Mouse (Mus musculus) liver, adult 2 months (tissue): ENCODE measurements around the gene Ephb2. TPM values are rescaled to one million over a fixed set of nuclear protein-coding genes. Genes with fewer than 3 reads are reported as not detected.
A peak's percentile ranks its signal among the peaks of the same experiment; 100 is the strongest.

Experiments used
- DNase-seq: peaks from one replicate; pipeline ENCODE4 v3.0.0-alpha.2; 2011; ENCODE audit warnings: low read depth, low spot score; ENCODE audit errors: extremely low read depth
- H3K27ac ChIP-seq: fragments of 200-500 bp; replicated peaks from 2 replicates; pipeline ENCODE4 v1.5.1; 2012; ENCODE audit warnings: low read depth, mild to moderate bottlenecking, control low read depth, inconsistent platforms, low read length; ENCODE audit not compliant: insufficient read depth
- H3K27me3 ChIP-seq: fragments of 200-500 bp; 2 replicates; pipeline ENCODE4 v1.6.1; 2012; ENCODE audit warnings: mild to moderate bottlenecking, moderate library complexity, low read length, inconsistent platforms; ENCODE audit not compliant: control insufficient read depth, insufficient read depth
- H3K36me3 ChIP-seq: fragments of 200-500 bp; 2 replicates; pipeline ENCODE4 v1.6.1; 2012; ENCODE audit warnings: low read length, inconsistent platforms; ENCODE audit not compliant: control insufficient read depth, insufficient read depth
- H3K4me1 ChIP-seq: fragments of 200-500 bp; 2 replicates; pipeline ENCODE4 v1.6.1; 2011; ENCODE audit warnings: low read length; ENCODE audit not compliant: control insufficient read depth, insufficient read depth
- H3K4me3 ChIP-seq: fragments of 200-500 bp; 2 replicates; pipeline ENCODE4 v1.5.1; 2011; ENCODE audit warnings: low read depth, mild to moderate bottlenecking, control low read depth, low read length, moderate library complexity; ENCODE audit not compliant: insufficient read depth
- H3K79me2 ChIP-seq: fragments of 200-500 bp; 2 replicates; pipeline ENCODE4 v1.6.1; 2012; ENCODE audit warnings: inconsistent platforms, mild to moderate bottlenecking, low read length, moderate library complexity; ENCODE audit not compliant: control insufficient read depth, insufficient read depth
- H3K9ac ChIP-seq: fragments of 200-500 bp; 2 replicates; pipeline ENCODE4 v1.6.1; 2012; ENCODE audit warnings: low read depth, mild to moderate bottlenecking, control low read depth, inconsistent platforms, low read length
- CTCF ChIP-seq: fragments of 200-500 bp; IDR thresholded peaks from 2 replicates; pipeline ENCODE4 v1.5.1; 2011; ENCODE audit warnings: low read depth, low read length, control low read depth
- POLR2A ChIP-seq: fragments of 200-500 bp; IDR thresholded peaks from 2 replicates; pipeline ENCODE4 v1.6.1; 2011; ENCODE audit warnings: low read length, control low read depth; ENCODE audit not compliant: insufficient read depth; ENCODE audit errors: extremely low read depth
- WGBS: fragments of 180-500 bp; shearing (Covaris S2); methylation state at CpG from one replicate; pipeline ENCODE4 v1.1.7; 2018; 5-methylcytosine and 5-hydroxymethylcytosine counted together
- polyA plus RNA-seq: library from polyadenylated mRNA; depleted of rRNA; stranded (reverse); fragments of >200 nt; gene quantifications from 2 replicates; pipeline ENCODE4 v1.2.3, GENCODE M21; 2012
- total RNA-seq: library from RNA; depleted of rRNA; stranded (reverse); fragments of >200 nt; gene quantifications from 2 replicates; pipeline ENCODE4 v1.2.3, GENCODE M21; 2014

Gene Ephb2
- total and polyA plus RNA-seq, 2 experiments: 0.18 to 0.37 TPM

DNA sequence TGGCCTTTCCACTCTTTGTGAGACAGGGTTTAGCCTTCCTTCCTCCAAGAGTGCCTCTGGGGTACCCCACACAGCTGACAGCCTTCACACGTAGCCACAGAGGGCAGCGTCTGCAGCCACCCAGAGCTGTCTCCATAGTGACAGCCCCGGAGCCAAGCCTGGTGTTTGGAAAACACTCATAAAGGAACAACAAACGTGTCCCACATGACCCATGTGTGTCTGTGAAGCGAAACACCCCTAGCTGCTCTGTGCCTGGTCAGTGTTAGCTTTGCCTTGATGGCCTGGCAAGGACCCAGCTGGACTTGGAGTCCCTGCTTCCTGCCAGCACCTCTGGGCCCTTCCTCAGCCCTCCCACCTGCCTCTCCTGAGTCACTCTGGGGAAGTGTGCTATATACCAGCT lies 93.1 kb downstream of the Ephb2 start:
- H3K27me3 ChIP-seq: no peaks in the 10 kb centered on the region
- no peaks in the 10 kb centered on the region for H3K79me2 ChIP-seq
- H3K4me1 ChIP-seq: no peaks in the 10 kb centered on the region
- peak; percentile 27 for DNase-seq
- H3K4me3 ChIP-seq: no peak overlapping the region
- no peak for TF ChIP-seq POLR2A
- TF ChIP-seq CTCF: no peak
- H3K9ac ChIP-seq: no peak overlapping the region
- H3K27ac ChIP-seq: no peak overlapping the region
- no peaks in the 10 kb centered on the region for H3K36me3 ChIP-seq
- 10% methylated on average over 5 of the region's 5 CpGs for WGBS

DNA sequence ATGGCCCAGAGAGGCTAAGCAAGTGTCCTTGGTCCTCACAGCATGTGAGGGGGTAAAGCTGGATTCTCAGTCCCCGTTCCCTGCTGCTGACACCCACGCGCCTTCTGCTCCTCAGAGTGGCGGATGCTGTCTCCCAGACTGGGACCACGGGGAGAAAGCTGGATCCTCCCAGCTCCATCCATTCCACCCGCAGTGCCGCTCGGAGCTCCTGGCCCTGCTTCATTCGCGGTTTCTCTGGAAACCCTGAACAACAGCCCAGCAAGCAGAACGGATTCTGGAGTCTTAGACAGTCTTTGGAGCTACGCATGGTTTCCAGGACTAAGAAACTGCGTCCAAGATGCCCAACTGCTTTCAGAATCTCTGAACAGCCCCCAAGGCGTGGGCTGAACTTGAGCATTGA lies 93.9 kb downstream of the Ephb2 start:
- Histone ChIP-seq H3K79me2 (no peaks in the 10 kb centered on the region), H3K36me3 (no peaks in the 10 kb centered on the region), H3K27ac (no peak overlapping the region), H3K4me1 (no peaks in the 10 kb centered on the region), H3K9ac (no peak overlapping the region), H3K4me3 (no peak overlapping the region), H3K27me3 (no peaks in the 10 kb centered on the region)
- 88% methylated on average over 14 of the region's 14 CpGs for WGBS
- TF ChIP-seq CTCF (no peak), POLR2A (no peak)
- no peak for DNase-seq

DNA sequence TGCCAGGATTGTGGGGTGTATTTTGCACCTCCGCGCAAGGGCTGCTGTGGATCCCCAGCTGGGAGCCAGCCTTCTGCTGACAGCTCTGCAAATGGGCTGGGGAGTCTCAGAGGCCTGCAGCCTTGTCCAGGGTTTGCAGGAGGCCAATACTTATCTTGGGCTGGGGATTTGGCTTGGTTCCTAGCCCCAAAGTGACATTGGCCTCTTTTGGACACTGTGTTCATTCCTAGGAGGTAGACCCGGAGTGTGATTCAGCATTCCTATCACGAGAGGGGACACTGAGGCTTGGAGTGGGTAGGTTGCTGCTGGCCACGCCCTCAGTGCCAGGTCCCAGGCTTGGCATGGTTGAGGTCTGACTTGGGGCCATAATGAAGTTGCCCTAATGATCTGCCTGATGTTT lies 94.8 kb downstream of the Ephb2 start:
- Histone ChIP-seq H3K4me3 (no peak overlapping the region), H3K36me3 (no peaks in the 10 kb centered on the region), H3K9ac (no peak overlapping the region), H3K27ac (no peak overlapping the region), H3K79me2 (no peaks in the 10 kb centered on the region), H3K4me1 (no peaks in the 10 kb centered on the region), H3K27me3 (no peaks in the 10 kb centered on the region)
- DNase-seq: no peak
- no peak for TF ChIP-seq POLR2A
- no peak for TF ChIP-seq CTCF
- WGBS: 54% methylated on average over 5 of the region's 5 CpGs

DNA sequence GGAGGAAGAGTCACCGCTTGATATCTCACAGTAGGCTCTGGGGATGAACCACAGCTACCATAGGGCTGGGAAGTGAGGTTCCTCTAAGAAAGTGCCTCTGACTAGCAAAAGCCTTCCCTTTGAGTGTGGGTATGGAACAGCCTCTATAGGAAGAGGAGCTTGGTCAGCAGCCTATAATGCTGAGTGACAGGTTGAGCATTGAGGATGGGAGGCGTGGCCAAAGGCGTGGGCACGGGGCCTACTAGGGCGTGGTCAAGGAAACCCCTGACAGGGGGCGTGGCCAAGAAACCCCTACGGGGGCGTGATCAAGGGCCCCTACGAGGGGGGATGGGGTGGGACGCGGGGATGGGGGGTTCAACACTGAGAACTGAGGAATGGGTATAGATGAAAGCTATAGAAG lies 96.6 kb downstream of the Ephb2 start:
- WGBS: 49% methylated on average over 11 of the region's 11 CpGs
- TF ChIP-seq CTCF (no peak), POLR2A (no peak)
- Histone ChIP-seq H3K27ac (no peak overlapping the region), H3K79me2 (no peaks in the 10 kb centered on the region), H3K36me3 (no peaks in the 10 kb centered on the region), H3K9ac (no peak overlapping the region), H3K4me3 (no peak overlapping the region), H3K27me3 (no peaks in the 10 kb centered on the region), H3K4me1 (no peaks in the 10 kb centered on the region)
- no peak for DNase-seq

DNA sequence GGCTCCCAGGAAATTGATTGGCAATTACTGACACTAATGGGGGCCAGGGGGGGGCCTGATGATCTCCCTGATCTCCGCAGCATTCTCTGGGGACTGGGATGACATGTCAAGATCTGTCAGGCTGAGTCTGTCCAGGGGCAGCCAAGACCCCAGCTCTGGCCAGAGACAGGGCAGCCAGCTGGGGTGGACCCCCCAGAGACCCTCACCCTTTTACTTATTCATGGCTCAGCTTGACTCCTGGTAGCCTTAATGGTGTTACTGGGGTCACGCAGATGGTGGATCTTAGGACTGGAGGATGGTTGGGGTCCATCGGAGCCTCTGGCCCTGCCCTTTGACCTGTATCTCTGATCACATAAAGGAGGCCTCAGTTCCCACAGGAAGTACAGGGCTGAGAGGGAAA lies 97.5 kb downstream of the Ephb2 start:
- no peaks in the 10 kb centered on the region for H3K4me1 ChIP-seq
- no peak overlapping the region for H3K9ac ChIP-seq
- TF ChIP-seq CTCF: no peak
- no peaks in the 10 kb centered on the region for H3K79me2 ChIP-seq
- H3K4me3 ChIP-seq: no peak overlapping the region
- no peak for DNase-seq
- WGBS: 70% methylated on average over 3 of the region's 3 CpGs
- H3K27ac ChIP-seq: no peak overlapping the region
- H3K27me3 ChIP-seq: no peaks in the 10 kb centered on the region
- no peaks in the 10 kb centered on the region for H3K36me3 ChIP-seq

DNA sequence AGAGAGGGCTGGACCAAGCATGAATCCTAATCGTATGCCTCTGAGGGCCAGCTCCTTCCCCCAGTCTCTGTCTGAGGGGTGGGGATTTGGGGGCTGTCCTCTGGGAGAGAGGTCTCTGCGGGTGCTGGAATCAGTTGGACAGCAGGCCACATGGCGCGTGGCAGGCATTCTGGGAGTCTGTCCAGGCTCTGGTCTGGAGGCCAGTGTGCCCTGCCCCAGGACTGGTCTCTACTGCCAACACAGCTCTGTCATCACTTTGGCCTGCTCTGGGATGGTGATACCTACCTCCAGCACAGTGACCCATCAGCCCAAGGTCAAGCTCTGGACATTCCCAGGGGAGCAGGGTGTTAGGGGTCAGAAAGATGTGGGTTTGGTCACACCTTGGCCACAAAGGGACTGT lies 99.9 kb downstream of the Ephb2 start:
- TF ChIP-seq CTCF: no peak
- no peak for TF ChIP-seq POLR2A
- DNase-seq: peak; percentile 18
- H3K27ac ChIP-seq: no peak overlapping the region

More for the DNA sequence above, 99.9 kb downstream of the Ephb2 start:
- H3K4me1 ChIP-seq: no peaks in the 10 kb centered on the region
- no peaks in the 10 kb centered on the region for H3K79me2 ChIP-seq
- H3K9ac ChIP-seq: no peak overlapping the region
- WGBS: 27% methylated on average over 4 of the region's 4 CpGs
- H3K36me3 ChIP-seq: no peaks in the 10 kb centered on the region
- H3K27me3 ChIP-seq: no peaks in the 10 kb centered on the region
- H3K4me3 ChIP-seq: no peak overlapping the region
